Mouse (Mus musculus) CH12.LX (cell line): ENCODE data around the gene Slc25a11. TPM values are rescaled to one million over a fixed set of nuclear protein-coding genes. Genes with fewer than 3 reads are reported as not detected.

Experiments used
- DNase-seq: peaks from one replicate; pipeline ENCODE4 v3.0.0-alpha.2; 2013; ENCODE audit errors: extremely low read depth
- H3K27ac ChIP-seq: 2 replicates; pipeline ENCODE4 v1.5.1; 2012; ENCODE audit warnings: low read depth, mild to moderate bottlenecking, control low read depth, moderate library complexity; ENCODE audit not compliant: insufficient read depth
- H3K27me3 ChIP-seq: replicated peaks from 2 replicates; pipeline ENCODE3; 2012; ENCODE audit warnings: inconsistent platforms
- H3K36me3 ChIP-seq, 2 experiments: replicated peaks in 1 of 2; 2 replicates each; pipeline versions ENCODE3 to v1.6.1; 2012; ENCODE audit warnings: inconsistent platforms in 1 of 2, low read length in 1 of 2, mild to moderate bottlenecking in 1 of 2, mixed read lengths in 1 of 2, moderate library complexity in 1 of 2; ENCODE audit not compliant: control insufficient read depth in 1 of 2, insufficient read depth in 1 of 2
- H3K4me1 ChIP-seq, 2 experiments: 2 replicates each; pipeline ENCODE4 v1.6.1; 2012; ENCODE audit warnings: inconsistent platforms in 1 of 2, moderate library complexity in 1 of 2; ENCODE audit not compliant: insufficient read depth in 2 of 2, control insufficient read depth in 1 of 2
- H3K4me2 ChIP-seq: 2 replicates; pipeline ENCODE4 v1.6.1; 2012; ENCODE audit warnings: low read depth, mild to moderate bottlenecking, control low read depth; ENCODE audit not compliant: poor library complexity, insufficient read depth, severe bottlenecking
- H3K4me3 ChIP-seq, 3 experiments: fragments of 150-350 bp in 1 of 3; sonication (generic) in 1 of 3; replicated peaks in 1 of 3; 2 replicates each; pipeline versions ENCODE3 to v1.5.1; 2011 to 2012; ENCODE audit warnings: low read depth in 2 of 3, low read length in 2 of 3, mild to moderate bottlenecking in 2 of 3, moderate library complexity in 2 of 3, control low read depth in 1 of 3, improper control_type of control experiment in 1 of 3, inconsistent platforms in 1 of 3, mixed read lengths in 1 of 3; ENCODE audit not compliant: poor library complexity in 1 of 3
- H3K79me2 ChIP-seq: replicated peaks from 2 replicates; pipeline ENCODE4 v1.6.1; 2012; ENCODE audit warnings: mild to moderate bottlenecking, moderate library complexity; ENCODE audit not compliant: control insufficient read depth, poor library complexity, insufficient read depth, severe bottlenecking; ENCODE audit errors: extremely low read depth
- H3K9ac ChIP-seq: 2 replicates; pipeline ENCODE4 v1.6.1; 2012; ENCODE audit warnings: low read depth, mild to moderate bottlenecking, control low read depth, moderate library complexity; ENCODE audit not compliant: insufficient read depth
- H3K9me3 ChIP-seq: replicated peaks from 2 replicates; pipeline ENCODE3; 2012; ENCODE audit warnings: low read length, inconsistent platforms, mixed read lengths
- CHD2 ChIP-seq: IDR thresholded peaks from 2 replicates; pipeline ENCODE4 v1.6.1; 2011; ENCODE audit warnings: low read length, improper control_type of control experiment
- CTCF ChIP-seq, 2 experiments: IDR thresholded peaks in 1 of 2; conservative IDR thresholded peaks in 1 of 2; 2 replicates each; pipeline ENCODE4 v1.5.1; 2011 to 2012; ENCODE audit warnings: low read depth in 2 of 2, low read length in 2 of 2, improper control_type of control experiment in 1 of 2, inconsistent platforms in 1 of 2, mild to moderate bottlenecking in 1 of 2, moderate library complexity in 1 of 2
- ELF1 ChIP-seq: IDR thresholded peaks from 2 replicates; pipeline ENCODE4 v1.6.1; 2014; ENCODE audit warnings: low read depth, mild to moderate bottlenecking, inconsistent platforms, low read length, improper control_type of control experiment
- EP300 ChIP-seq: IDR thresholded peaks from 2 replicates; pipeline ENCODE4 v1.6.1; 2011; ENCODE audit warnings: low read length, improper control_type of control experiment
- ETS1 ChIP-seq: conservative IDR thresholded peaks from 2 replicates; pipeline ENCODE4 v1.6.1; 2012; ENCODE audit warnings: low read depth, mild to moderate bottlenecking, inconsistent platforms, low read length, improper control_type of control experiment, moderate library complexity
- HCFC1 ChIP-seq: IDR thresholded peaks from 2 replicates; pipeline ENCODE4 v1.6.1; 2012; ENCODE audit warnings: low read depth, mild to moderate bottlenecking, inconsistent platforms, low read length, improper control_type of control experiment
- JUND ChIP-seq: conservative IDR thresholded peaks from 2 replicates; pipeline ENCODE4 v1.6.1; 2011; ENCODE audit warnings: low read depth, low read length, improper control_type of control experiment
- MXI1 ChIP-seq: IDR thresholded peaks from 2 replicates; pipeline ENCODE4 v1.6.1; 2011; ENCODE audit warnings: mild to moderate bottlenecking, low read depth, low read length, improper control_type of control experiment
- MYC ChIP-seq: IDR thresholded peaks from 2 replicates; pipeline ENCODE4 v1.6.1; 2011; ENCODE audit warnings: low read depth, mild to moderate bottlenecking, improper control_type of control experiment, low read length
- NRF1 ChIP-seq: IDR thresholded peaks from 2 replicates; pipeline ENCODE4 v1.6.1; 2014; ENCODE audit warnings: low read depth, mild to moderate bottlenecking, inconsistent platforms, low read length, improper control_type of control experiment, moderate library complexity
- POLR2AphosphoS2 ChIP-seq: IDR thresholded peaks from 2 replicates; pipeline ENCODE4 v1.6.1; 2011; ENCODE audit warnings: low read depth, low read length, improper control_type of control experiment
- RAD21 ChIP-seq: IDR thresholded peaks from 2 replicates; pipeline ENCODE4 v1.6.1; 2011; ENCODE audit warnings: low read depth, mild to moderate bottlenecking, low read length, improper control_type of control experiment, moderate library complexity
- RCOR1 ChIP-seq: conservative IDR thresholded peaks from 2 replicates; pipeline ENCODE4 v1.6.1; 2012; ENCODE audit warnings: low read depth, mild to moderate bottlenecking, inconsistent platforms, low read length, improper control_type of control experiment
- SIN3A ChIP-seq: IDR thresholded peaks from 2 replicates; pipeline ENCODE4 v1.6.1; 2012; ENCODE audit warnings: low read length, improper control_type of control experiment, inconsistent platforms
- SMC3 ChIP-seq: IDR thresholded peaks from 2 replicates; pipeline ENCODE4 v1.6.1; 2011; ENCODE audit warnings: low read depth, low read length, improper control_type of control experiment
- UBTF ChIP-seq: IDR thresholded peaks from 2 replicates; pipeline ENCODE4 v1.6.1; 2012; ENCODE audit warnings: low read depth, mild to moderate bottlenecking, inconsistent platforms, low read length, improper control_type of control experiment, moderate library complexity
- USF1 ChIP-seq: IDR thresholded peaks from 2 replicates; pipeline ENCODE4 v1.6.1; 2014; ENCODE audit warnings: low read depth, mild to moderate bottlenecking, inconsistent platforms, low read length, improper control_type of control experiment
- USF2 ChIP-seq: conservative IDR thresholded peaks from 2 replicates; pipeline ENCODE4 v1.6.1; 2011; ENCODE audit warnings: low read depth, low read length, improper control_type of control experiment
- ZMIZ1 ChIP-seq: IDR thresholded peaks from 2 replicates; pipeline ENCODE4 v1.6.1; 2012; ENCODE audit warnings: low read depth, mild to moderate bottlenecking, inconsistent platforms, low read length, improper control_type of control experiment
- dilution Hi-C: fragments of 300-500 bp; cut with MboI; formaldehyde crosslinking; loops from 2 replicates; pipeline ENCODE4 v1.14.3; 2020; ENCODE audit warnings: low sequenced_read_pairs; ENCODE audit not compliant: extremely low pct_unique_long_range_greater_than_20kb, extremely low pct_ligation_motif_present
- in situ Hi-C: fragments of 300-500 bp; cut with MboI; formaldehyde crosslinking; loops from 3 replicates; pipeline ENCODE4 v1.14.3; 2019; ENCODE audit warnings: low sequenced_read_pairs, low pct_ligation_motif_present, low pct_unique_long_range_greater_than_20kb, mixed read lengths
- polyA plus RNA-seq: library from polyadenylated mRNA; unstranded; fragments of >175 nt; gene quantifications from 2 replicates; pipeline ENCODE4 v1.2.1, GENCODE M21; 2012; ENCODE audit warnings: low read depth; ENCODE audit not compliant: insufficient read length
- total RNA-seq, 2 experiments: library from RNA; depleted of rRNA; stranded (reverse); fragments of 300-350 nt in 1 of 2; fragments of >200 nt in 1 of 2; gene quantifications; 2 replicates each; pipeline ENCODE4 v1.2.3; 2012 to 2014

Gene Slc25a11
- total and polyA plus RNA-seq, 3 experiments, result 99.0 to 135 (median 132) TPM

DNA sequence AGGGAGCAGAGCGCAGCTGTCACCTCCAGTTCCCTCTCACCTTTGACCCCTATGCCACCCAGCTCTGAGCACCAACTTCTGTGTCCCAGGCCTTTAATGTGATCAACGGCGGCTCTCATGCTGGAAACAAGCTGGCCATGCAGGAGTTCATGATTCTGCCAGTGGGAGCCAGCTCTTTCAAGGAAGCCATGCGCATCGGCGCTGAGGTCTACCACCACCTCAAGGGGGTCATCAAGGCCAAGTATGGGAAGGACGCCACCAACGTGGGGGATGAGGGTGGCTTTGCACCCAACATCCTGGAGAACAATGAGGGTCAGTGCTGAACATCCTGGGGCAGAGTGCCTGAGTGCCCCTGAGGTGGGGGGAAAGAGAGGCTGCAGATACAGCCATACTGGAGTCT is 13.3 kb upstream of the Slc25a11 start:
- dilution Hi-C loops, result no loop called here
- no peaks in the 10 kb centered on the region for H3K27me3 ChIP-seq
- H3K9me3 ChIP-seq, result no peaks in the 10 kb centered on the region
- no peak for DNase-seq
- H3K79me2 ChIP-seq, result no peaks in the 10 kb centered on the region
- TF ChIP-seq HCFC1 (no peak), ELF1 (no peak), SIN3A (no peak), ZMIZ1 (no peak), UBTF (no peak), JUND (no peak), SMC3 (no peak), USF1 (no peak), USF2 (no peak), ETS1 (no peak)
- TF ChIP-seq, all 38 proteins: peak for 0
- H3K4me2 ChIP-seq, result no peak overlapping the region
- H3K4me3 ChIP-seq, result no peak overlapping the region
- in situ Hi-C loops, result no loop called here
- H3K4me1 ChIP-seq, result peaks cover 7 to 26% of the 10 kb centered on the region in 2 experiments
- peaks cover 38 to 70% of the 10 kb centered on the region in 2 experiments for H3K36me3 ChIP-seq
- no peak overlapping the region for H3K27ac ChIP-seq
- H3K9ac ChIP-seq, result no peak overlapping the region

DNA sequence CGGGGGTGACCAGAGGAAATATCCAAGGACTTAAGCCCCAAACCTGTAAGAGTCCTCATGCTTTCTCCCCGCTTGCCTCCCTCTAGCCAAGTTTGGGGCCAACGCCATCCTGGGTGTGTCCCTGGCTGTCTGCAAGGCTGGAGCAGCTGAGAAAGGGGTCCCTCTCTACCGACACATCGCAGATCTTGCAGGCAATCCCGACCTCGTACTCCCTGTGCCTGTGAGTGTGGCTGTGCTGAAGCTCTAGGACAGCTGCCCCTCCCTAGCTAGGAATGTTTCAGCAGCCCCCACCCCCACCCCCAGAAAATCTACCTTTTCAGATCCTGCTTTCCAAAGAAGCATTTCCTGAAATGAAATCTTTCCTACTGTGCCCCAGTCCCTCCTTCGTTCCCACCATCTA is 11.7 kb upstream of the Slc25a11 start:
- no peak for DNase-seq
- Histone ChIP-seq H3K36me3 (peaks cover 23 to 54% of the 10 kb centered on the region in 2 experiments), H3K4me1 (peaks cover 7 to 26% of the 10 kb centered on the region in 2 experiments), H3K79me2 (peaks cover 5% of the 10 kb centered on the region), H3K27me3 (no peaks in the 10 kb centered on the region), H3K9me3 (no peaks in the 10 kb centered on the region), H3K4me2 (no peak overlapping the region), H3K9ac (no peak overlapping the region), H3K4me3 (no peak overlapping the region), H3K27ac (no peak overlapping the region)
- in situ Hi-C loops (no loop called here), dilution Hi-C loops (no loop called here)
- TF ChIP-seq MXI1, result no peak
- TF ChIP-seq ETS1, result no peak
- TF ChIP-seq JUND, result no peak
- no peak for TF ChIP-seq CTCF (conservative IDR thresholded peaks at IDR 0.05 in 1 of 2, IDR thresholded peaks at IDR 0.05 in 1 of 2; ENCODE audit: low read depth in 2 of 2, low read length in 2 of 2)
- TF ChIP-seq MYC, result no peak
- no peak for TF ChIP-seq POLR2AphosphoS2
- no peak for TF ChIP-seq RAD21
- TF ChIP-seq ELF1, result no peak
- no peak for TF ChIP-seq RCOR1
- no peak for TF ChIP-seq NRF1
- no peak for TF ChIP-seq CHD2
- no peak for TF ChIP-seq EP300
- no peak for TF ChIP-seq ZMIZ1
